27 mouse cellular contexts compared by ENCODE assay signal in genomic region chr7:46715600-46715999, GRCm38 (mm10). TPM values are rescaled to one million over a fixed set of nuclear protein-coding genes. Genes with fewer than 3 reads are reported as not detected.
DNase-seq lines count a peak whose midpoint lies in the region; ATAC-seq and TF ChIP-seq lines count a peak whose summit lies in the region.
"Had no signal": no experiment of that assay in that cellular context is flagged by ENCODE, and none has a peak within 500 bp of the region (broad histone marks: within the 10 kb centered on the region; RNA-seq: fewer than 3 reads in every experiment).

Gene Saa3, minus strand, starts transcription at chr7:46715700.

- DNase-seq in liver (no peak), CH12.LX (ENCODE audit: extremely low read depth) (no peak), MEL (ENCODE audit: low read depth, low spot score) (no peak)
- no peak for DNase-seq in embryo, embryonic 11 days
- no peak for DNase-seq in layer of hippocampus, adult 11-12 months (ENCODE audit: low spot score)
- DNase-seq: adrenal gland, postnatal 10 days; adrenal gland, postnatal 36 days; cerebellum, adult 11 months; cerebellum, adult 8-10 months; cerebellum, postnatal 14 days; gastrocnemius, postnatal 10 days; heart, adult 11 months had no signal

- WGBS in liver, embryonic 16.5 days (ENCODE audit: insufficient replicate concordance) = 65% methylated on average over 5 of the region's 5 CpGs

- no peak for TF ChIP-seq POLR2A in CH12.LX (IDR thresholded peaks at IDR 0.05; ENCODE audit: low read depth, low read length)
- TF ChIP-seq POLR2A in MEL (IDR thresholded peaks at IDR 0.05; ENCODE audit: control insufficient read depth in 1 of 2, insufficient read depth in 1 of 2, low read depth in 1 of 2, low read length in 2 of 2, poor library complexity in 1 of 2) = no peak

- dilution Hi-C loops in CH12.LX (cut with MboI; ENCODE audit: extremely low pct_ligation_motif_present, extremely low pct_unique_long_range_greater_than_20kb, low sequenced_read_pairs) = no loop called here

- H3K79me2 ChIP-seq in CH12.LX (replicated peaks; ENCODE audit: control insufficient read depth, extremely low read depth, insufficient read depth, poor library complexity, severe bottlenecking) = no peaks in the 10 kb centered on the region
- no peaks in the 10 kb centered on the region for H3K79me2 ChIP-seq in MEL (ENCODE audit: control insufficient read depth, insufficient read depth, low read length, poor library complexity)

- TF ChIP-seq CTCF in CH12.LX (conservative IDR thresholded peaks at IDR 0.05 in 1 of 2, IDR thresholded peaks at IDR 0.05 in 1 of 2; ENCODE audit: low read depth in 2 of 2, low read length in 2 of 2) (no peak), MEL (IDR thresholded peaks at IDR 0.05 in 2 of 3, conservative IDR thresholded peaks at IDR 0.05 in 1 of 3; ENCODE audit: control insufficient read depth in 1 of 3, insufficient read depth in 1 of 3, low read depth in 2 of 3, low read length in 3 of 3, poor library complexity in 1 of 3, severe bottlenecking in 1 of 3) (no peak)

- no peak within 1 kb of the TSS for H3K4me2 ChIP-seq in liver, embryonic 16.5 days (ENCODE audit: low read depth, low read length)
- peak within 1 kb of the TSS; percentile 66; the same call in 1 of the 2 replicates for H3K4me2 ChIP-seq in CH12.LX (ENCODE audit: insufficient read depth, low read depth, poor library complexity, severe bottlenecking)
- H3K4me2 ChIP-seq: embryonic facial prominence, embryonic 12.5 days; embryonic facial prominence, embryonic 15.5 days; forebrain, embryonic 12.5 days; forebrain, embryonic 15.5 days; heart, embryonic 11.5 days; hindbrain, embryonic 12.5 days; hindbrain, embryonic 15.5 days had no signal

- H3K9me3 ChIP-seq in liver, embryonic 16.5 days (replicated peaks; ENCODE audit: control insufficient read depth, low read length) = no peaks in the 10 kb centered on the region
- H3K9me3 ChIP-seq in megakaryocyte, embryonic 14.5 days = no peaks in the 10 kb centered on the region
- no peaks in the 10 kb centered on the region for H3K9me3 ChIP-seq in CH12.LX (replicated peaks; ENCODE audit: low read length)
- H3K9me3 ChIP-seq in MEL (replicated peaks; ENCODE audit: insufficient read depth, low read length) = no peaks in the 10 kb centered on the region
- H3K9me3 ChIP-seq: embryonic facial prominence, embryonic 12.5 days; embryonic facial prominence, embryonic 15.5 days; forebrain, embryonic 12.5 days; forebrain, embryonic 15.5 days; hindbrain, embryonic 12.5 days; hindbrain, embryonic 15.5 days had no signal

- TF ChIP-seq EP300 in CH12.LX (IDR thresholded peaks at IDR 0.05; ENCODE audit: low read length) = no peak
- no peak for TF ChIP-seq EP300 in MEL (IDR thresholded peaks at IDR 0.05; ENCODE audit: low read depth in 1 of 2, low read length in 2 of 2)

- no peak within 1 kb of the TSS for H3K9ac ChIP-seq in liver, embryonic 16.5 days (ENCODE audit: low read depth, low read length)
- H3K9ac ChIP-seq in CH12.LX (ENCODE audit: insufficient read depth, low read depth) (no peak within 1 kb of the TSS), MEL (ENCODE audit: control insufficient read depth, low read depth, low read length, poor library complexity, severe bottlenecking) (0 out of 2 replicates have a peak within 1 kb of the TSS, but pooled peaks have one; percentile 18)
- H3K9ac ChIP-seq: embryonic facial prominence, embryonic 12.5 days; embryonic facial prominence, embryonic 15.5 days; forebrain, embryonic 12.5 days; forebrain, embryonic 15.5 days; hindbrain, embryonic 12.5 days; hindbrain, embryonic 15.5 days had no signal

- peaks cover 5% of the 10 kb centered on the region for H3K4me1 ChIP-seq in liver, embryonic 16.5 days (ENCODE audit: control insufficient read depth, low read depth, low read length)
- H3K4me1 ChIP-seq in megakaryocyte, embryonic 14.5 days = peaks cover 45% of the 10 kb centered on the region
- peaks cover 3 to 32% of the 10 kb centered on the region in 2 experiments; a peak in 3 of 4 replicates for H3K4me1 ChIP-seq in CH12.LX (ENCODE audit: control insufficient read depth in 1 of 2, insufficient read depth in 2 of 2)
- peaks cover 11 to 24% of the 10 kb centered on the region in 2 experiments; a peak in 3 of 4 replicates for H3K4me1 ChIP-seq in MEL (ENCODE audit: control insufficient read depth in 1 of 2, insufficient read depth in 2 of 2, low read length in 2 of 2)
- H3K4me1 ChIP-seq: embryonic facial prominence, embryonic 12.5 days; embryonic facial prominence, embryonic 15.5 days; forebrain, embryonic 12.5 days; hindbrain, embryonic 12.5 days; hindbrain, embryonic 15.5 days had no signal

- in situ Hi-C loops in CH12.LX (cut with MboI; ENCODE audit: low pct_ligation_motif_present, low pct_unique_long_range_greater_than_20kb, low sequenced_read_pairs) = no loop called here

- no peak for ATAC-seq in liver, embryonic 16.5 days (ENCODE audit: low read depth)
- no peak for ATAC-seq in megakaryocyte, adult 5-6 weeks (ENCODE audit: poor library complexity, severe bottlenecking)
- ATAC-seq: CD4-positive, CD25-positive, alpha-beta regulatory T cell, adult 4 months; forebrain, embryonic 15.5 days; Patski had no signal

- no peak within 1 kb of the TSS for H3K27ac ChIP-seq in liver, embryonic 16.5 days (ENCODE audit: low read length)
- H3K27ac ChIP-seq in CH12.LX (ENCODE audit: insufficient read depth, low read depth) (no peak within 1 kb of the TSS), MEL (ENCODE audit: control insufficient read depth, low read depth, low read length) (no peak within 1 kb of the TSS)
- H3K27ac ChIP-seq: embryonic facial prominence, embryonic 12.5 days; embryonic facial prominence, embryonic 15.5 days; forebrain, embryonic 12.5 days; forebrain, embryonic 15.5 days; hindbrain, embryonic 12.5 days; hindbrain, embryonic 15.5 days had no signal

- no peak for TF ChIP-seq RAD21 in CH12.LX (IDR thresholded peaks at IDR 0.05; ENCODE audit: low read depth, low read length)
- no peak for TF ChIP-seq RAD21 in MEL (IDR thresholded peaks at IDR 0.05; ENCODE audit: low read depth, low read length)

- H3K4me3 ChIP-seq in liver, embryonic 16.5 days (ENCODE audit: low read depth, low read length) = no peak within 1 kb of the TSS
- H3K4me3 ChIP-seq in megakaryocyte, embryonic 14.5 days (replicated peaks) = no peak within 1 kb of the TSS
- H3K4me3 ChIP-seq in CH12.LX (replicated peaks in 1 of 3; ENCODE audit: low read depth in 2 of 3, low read length in 2 of 3, poor library complexity in 1 of 3) (no peak within 1 kb of the TSS), MEL (ENCODE audit: control insufficient read depth in 1 of 2, insufficient read depth in 1 of 2, low read depth in 2 of 2, low read length in 2 of 2) (peak within 1 kb of the TSS in 1 of 2 experiments; percentile 48; a peak in 1 of 4 replicates)
- H3K4me3 ChIP-seq: embryonic facial prominence, embryonic 12.5 days; embryonic facial prominence, embryonic 15.5 days; erythroblast, embryonic 14.5 days; forebrain, embryonic 12.5 days; forebrain, embryonic 15.5 days; hindbrain, embryonic 12.5 days; hindbrain, embryonic 15.5 days had no signal

- H3K36me3 ChIP-seq in liver, embryonic 16.5 days (ENCODE audit: control insufficient read depth, insufficient read depth) = no peaks in the 10 kb centered on the region
- H3K36me3 ChIP-seq in megakaryocyte, embryonic 14.5 days (replicated peaks; ENCODE audit: low read length) = no peaks in the 10 kb centered on the region
- H3K36me3 ChIP-seq in CH12.LX (replicated peaks in 1 of 2; ENCODE audit: control insufficient read depth in 1 of 2, insufficient read depth in 1 of 2, low read length in 1 of 2) (no peaks in the 10 kb centered on the region), MEL (ENCODE audit: control insufficient read depth in 1 of 2, insufficient read depth in 2 of 2, low read length in 2 of 2) (peaks cover 0 to 8% of the 10 kb centered on the region in 2 experiments; a peak in 2 of 4 replicates)
- H3K36me3 ChIP-seq: embryonic facial prominence, embryonic 12.5 days; embryonic facial prominence, embryonic 15.5 days; forebrain, embryonic 12.5 days; forebrain, embryonic 15.5 days; hindbrain, embryonic 12.5 days; hindbrain, embryonic 15.5 days had no signal

- H3K27me3 ChIP-seq in liver, embryonic 16.5 days (ENCODE audit: control insufficient read depth, insufficient read depth, low read depth, low read length) = no peaks in the 10 kb centered on the region
- H3K27me3 ChIP-seq in megakaryocyte, embryonic 14.5 days (replicated peaks) = peaks cover 30% of the 10 kb centered on the region
- no peaks in the 10 kb centered on the region for H3K27me3 ChIP-seq in CH12.LX (replicated peaks)
- H3K27me3 ChIP-seq in MEL (ENCODE audit: control insufficient read depth in 1 of 2, insufficient read depth in 2 of 2, low read length in 2 of 2) = no peaks in the 10 kb centered on the region
- H3K27me3 ChIP-seq: embryonic facial prominence, embryonic 12.5 days; forebrain, embryonic 12.5 days; forebrain, embryonic 15.5 days; Patski had no signal

TF ChIP-seq in CH12.LX, 34 proteins besides CTCF, POLR2A, EP300 and RAD21 (continues in another document):
- TF ChIP-seq NELFE (IDR thresholded peaks at IDR 0.05; ENCODE audit: low read depth, low read length) = no peak
- TF ChIP-seq CHD2 (IDR thresholded peaks at IDR 0.05; ENCODE audit: low read length) = no peak
- TF ChIP-seq ZC3H11A (IDR thresholded peaks at IDR 0.05; ENCODE audit: low read depth, low read length) = no peak
- no peak for TF ChIP-seq HCFC1 (IDR thresholded peaks at IDR 0.05; ENCODE audit: low read depth, low read length)
- no peak for TF ChIP-seq JUND (conservative IDR thresholded peaks at IDR 0.05; ENCODE audit: low read depth, low read length)
- TF ChIP-seq NRF1 (IDR thresholded peaks at IDR 0.05; ENCODE audit: low read depth, low read length) = no peak

TF ChIP-seq in MEL, 35 proteins besides CTCF, POLR2A, EP300 and RAD21 (continues in another document):
- TF ChIP-seq UBTF (IDR thresholded peaks at IDR 0.05; ENCODE audit: borderline replicate concordance, insufficient read depth, low read depth, low read length) (no peak), ETS1 (IDR thresholded peaks at IDR 0.05; ENCODE audit: low read depth, low read length) (no peak), MYC (IDR thresholded peaks at IDR 0.05; ENCODE audit: low read depth, low read length) (no peak), RCOR1 (IDR thresholded peaks at IDR 0.05; ENCODE audit: low read depth, low read length) (no peak), SIN3A (IDR thresholded peaks at IDR 0.05; ENCODE audit: low read length) (no peak), MAFK (IDR thresholded peaks at IDR 0.05; ENCODE audit: borderline replicate concordance, low read depth, low read length) (no peak)

RNA-seq across cellular contexts. Expression of gene Saa3, which starts in this region (rescaled TPM):
- polyA plus RNA-seq in liver, embryonic 16.5 days (2015; fragmentation: Nextera tagmentation; extraction: Ambion mirVana) = 18.5 and 29.5 TPM in 2 replicates
- 99.8 TPM in 1 of 2 replicates, not detected in the other for polyA plus RNA-seq in megakaryocyte, embryonic 14.5 days (2012; ENCODE audit: insufficient read depth, low replicate concordance)
- total RNA-seq in megakaryocyte, adult 5-6 weeks (2015) = 0.52 and 0.87 TPM in 2 replicates
- total RNA-seq in megakaryocyte, adult 5-6 weeks (2017) = 1.8 and 2.0 TPM in 2 replicates
- not detected in 2 replicates for total RNA-seq in CH12.LX (2012; rRNA removed)
- 0.59 TPM in 1 of 2 replicates, not detected in the other for total RNA-seq in CH12.LX (2014; rRNA removed)
- not detected in 2 replicates for polyA plus RNA-seq in CH12.LX (2012; ENCODE audit: insufficient read length, low read depth)
- total RNA-seq in MEL (2012; rRNA removed) = 1.3 and 1.6 TPM in 2 replicates
- polyA plus RNA-seq in MEL (2012; ENCODE audit: insufficient read depth in 1 of 2, insufficient read length in 2 of 2, low read depth in 1 of 2, low replicate concordance in 2 of 2, missing spikeins in 1 of 2) = 1 to 10 TPM in 1 of 2 experiments, not detected in 1; 1.7 TPM
- total RNA-seq: gastrocnemius, postnatal 10 days; hematopoietic stem cell, adult 5-6 weeks had no signal
- polyA plus RNA-seq: CD4-positive, CD25-positive, alpha-beta regulatory T cell, adult 4 months; erythroblast, embryonic 14.5 days; forebrain, embryonic 12.5 days; forebrain, embryonic 15.5 days; heart, embryonic 11.5 days; heart, embryonic 14.5 days had no signal
